Mouse (Mus musculus) adipose tissue, adult 10 weeks (tissue): Measurements from ENCODE around the gene Polr3b. TPM values are rescaled to one million over a fixed set of nuclear protein-coding genes. Genes with fewer than 3 reads are reported as not detected.

Source experiments
- polyA plus RNA-seq: library from polyadenylated mRNA; stranded (reverse); fragments of 350-450 nt; fragmentation: Illumina TruSeq; extraction: RNeasy Lipid Tissue Mini Kit (QIAGEN cat#74804); gene quantifications from one replicate; pipeline ENCODE4 v1.2.3, GENCODE M21; 2014; ENCODE audit warnings: low read depth, low replicate concordance

The Polr3b gene
- 13.8 TPM for polyA plus RNA-seq

DNA sequence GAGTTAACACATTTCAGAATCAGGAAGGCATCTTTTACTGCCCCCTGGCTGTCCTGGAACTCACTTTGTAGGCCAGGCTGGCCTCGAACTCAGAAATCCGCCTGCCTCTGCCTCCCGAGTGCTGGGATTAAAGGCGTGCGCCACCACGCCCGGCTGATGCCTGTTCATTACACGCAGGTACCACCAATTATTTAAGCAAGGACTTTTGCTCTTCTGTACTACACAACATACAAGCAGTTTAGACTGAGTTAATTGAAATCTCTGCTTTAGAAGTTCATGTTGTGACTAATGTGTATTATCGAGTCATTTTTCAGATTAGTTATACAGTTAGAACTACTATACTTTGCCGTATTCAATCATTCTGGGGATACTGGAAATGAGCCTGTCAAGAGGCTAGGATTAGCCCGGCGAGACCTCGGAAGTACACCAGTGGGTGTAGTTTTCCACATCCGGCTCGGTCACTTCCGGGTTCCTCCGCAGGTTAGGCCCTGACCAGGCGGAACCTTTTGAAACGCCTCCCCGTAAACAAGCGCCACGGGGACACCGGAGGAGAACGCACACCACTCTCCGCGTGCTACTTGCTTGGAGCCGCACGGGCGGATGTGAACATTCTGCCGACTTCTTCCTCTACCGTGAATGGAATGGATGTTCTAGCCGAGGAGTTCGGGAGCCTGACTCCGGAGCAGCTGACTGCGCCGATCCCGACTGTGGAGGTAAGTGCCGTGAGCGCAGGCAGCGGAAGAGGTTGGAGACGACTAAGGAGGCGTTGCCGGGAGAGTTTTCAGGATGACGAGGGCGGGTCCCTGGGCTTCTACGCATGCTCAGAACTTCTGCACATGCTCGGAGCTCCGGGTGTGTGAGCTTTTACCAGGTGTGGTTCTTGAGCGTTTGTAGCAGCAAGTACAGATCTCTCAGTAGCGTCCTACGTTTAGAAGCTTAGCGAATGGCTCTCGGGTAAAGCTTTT lies at the start of gene Polr3b:
Gene Polr3b, plus strand, starts transcription at position 467 of the 965 bp plus-strand sequence.

DNA sequence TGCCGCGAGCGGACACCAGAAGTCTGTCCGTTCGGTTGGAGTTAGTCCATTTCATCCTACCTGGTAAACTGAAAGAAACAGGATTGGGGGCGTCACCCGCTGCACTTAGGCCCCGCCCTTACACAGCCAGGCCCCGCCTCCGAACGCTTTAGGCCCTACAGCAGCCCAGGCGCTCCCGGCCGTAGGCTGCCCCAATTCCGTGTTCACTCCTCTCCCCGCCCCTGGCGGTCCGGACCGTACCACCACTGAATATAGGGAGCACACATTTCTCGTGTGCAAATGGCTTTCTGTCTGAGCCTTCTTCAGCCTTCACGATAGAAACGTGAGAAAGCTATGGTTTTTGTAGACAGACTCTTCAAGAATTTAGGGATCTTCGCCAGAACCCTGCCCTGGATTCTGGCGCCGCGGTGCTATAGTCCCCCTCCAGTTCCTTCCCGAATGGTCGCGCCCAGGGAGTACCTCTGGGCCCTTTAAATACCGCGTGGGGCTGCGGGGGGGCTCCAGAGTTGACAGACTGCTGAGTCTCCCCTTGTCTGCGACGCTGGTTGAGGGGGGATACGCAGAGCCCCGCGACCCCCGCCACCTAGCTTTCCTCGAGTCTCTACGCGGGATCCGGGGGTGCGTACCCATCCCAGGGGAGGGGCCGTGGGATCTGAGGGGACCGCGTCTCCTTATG lies 45.6 kb upstream of the Polr3b start, which contains the start of gene Tcp11l2:
Gene Tcp11l2, plus strand, starts transcription at position 232 of the 676 bp plus-strand sequence.

GRCm38 (mm10) chr10:84755786-84756203 lies 133.7 kb downstream of the Polr3b start, which contains the start of gene Rfx4:
Gene Rfx4 (plus strand): TSS chr10:84756062.

Other genes with a start within 250 kb of the Polr3b start
- 4.7 TPM for gene Nuak1, start 181.7 kb upstream of the Polr3b start, polyA plus RNA-seq
- 24.8 TPM for gene Ckap4, start 88.2 kb upstream of the Polr3b start, polyA plus RNA-seq
- 23.9 TPM for gene Tcp11l2, start 45.7 kb upstream of the Polr3b start, polyA plus RNA-seq
- gene Rfx4, start 133.8 kb downstream of the Polr3b start, polyA plus RNA-seq, result 0.84 TPM